Mouse (Mus musculus) spleen, postnatal 4 days (tissue): ENCODE results near the gene Serinc3.
"Not testable (repeated sequence)": the region's sequence is repeated elsewhere in the genome, so short reads cannot be mapped to it uniquely, and the experiment has no call there.

Experiments
- DNase-seq, 2 experiments: peaks; one replicate each; pipeline ENCODE4 v3.0.0; 2022; ENCODE audit warnings: low spot score in 2 of 2

Serinc3 gene

DNA sequence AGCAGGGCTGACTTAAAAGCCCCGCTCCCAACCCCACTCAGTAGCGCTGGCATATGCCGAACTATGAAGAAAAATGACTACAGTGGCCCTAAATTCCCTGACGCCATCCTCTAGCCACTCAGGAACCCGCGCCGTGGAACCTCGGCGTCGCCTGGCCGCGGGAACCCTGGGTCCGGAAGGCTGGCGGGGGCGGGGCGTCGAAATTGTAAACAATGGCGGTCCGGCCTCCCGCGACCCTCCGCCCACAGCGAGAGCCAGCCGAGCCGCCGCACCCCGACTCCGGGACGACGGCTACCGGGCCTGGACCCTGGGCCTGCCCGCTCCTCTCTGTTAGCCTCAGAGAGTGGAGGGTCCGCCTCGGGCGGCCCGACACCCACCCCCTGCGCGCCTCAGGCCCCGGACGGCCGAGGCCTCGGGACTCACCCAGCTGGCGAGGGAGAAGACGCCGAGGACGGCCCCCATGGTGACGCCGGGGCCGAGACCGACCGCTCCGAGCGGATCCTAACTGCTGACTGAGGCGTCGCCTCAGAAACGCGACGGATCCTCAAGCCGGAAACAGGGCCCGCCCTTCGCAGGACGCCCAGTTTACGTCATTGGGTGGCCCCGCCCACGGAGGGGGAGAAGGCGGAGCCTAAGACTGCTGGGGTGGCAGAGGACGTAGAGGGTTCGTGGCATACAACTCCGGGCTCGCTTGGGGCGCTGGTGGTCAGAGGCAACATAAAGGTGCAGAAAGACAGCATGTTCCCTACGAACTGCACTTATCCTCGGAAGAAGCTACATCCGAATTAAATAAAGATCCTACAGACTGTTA is at the start of gene Serinc3:
TSS of gene Serinc3 (minus strand) at position 557 of the 811 bp plus-strand sequence.
- peak; percentile 100 for DNase-seq

DNA sequence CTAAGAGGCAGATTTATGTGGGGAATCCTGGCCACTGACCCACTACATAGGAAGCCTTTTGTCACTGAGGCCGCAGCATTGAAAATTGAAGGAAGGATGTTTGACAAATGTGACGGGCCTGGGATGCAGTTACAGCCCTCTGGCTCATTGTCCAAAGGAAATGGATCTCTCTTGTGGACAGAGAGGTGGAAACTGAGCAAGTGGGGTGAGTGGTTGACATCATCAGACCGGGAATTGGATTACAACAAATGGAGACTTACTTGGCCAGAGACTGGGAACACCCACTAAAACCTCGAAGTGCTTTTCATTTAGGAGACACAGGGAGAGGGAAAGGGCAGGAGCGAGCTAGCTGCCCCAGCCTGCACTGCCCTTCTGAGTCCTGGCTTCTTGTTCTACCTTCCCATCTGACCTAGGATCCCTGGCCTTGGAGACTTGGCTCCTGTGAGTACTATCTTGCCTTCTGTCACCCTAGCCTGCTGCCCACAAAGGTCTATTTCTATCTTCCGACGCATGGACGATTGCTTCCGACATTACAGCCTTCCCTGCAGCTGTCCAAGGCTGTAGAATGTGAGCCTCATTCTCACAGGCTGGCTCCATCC is 48.9 kb upstream of the Serinc3 start:
- DNase-seq = no peak

DNA sequence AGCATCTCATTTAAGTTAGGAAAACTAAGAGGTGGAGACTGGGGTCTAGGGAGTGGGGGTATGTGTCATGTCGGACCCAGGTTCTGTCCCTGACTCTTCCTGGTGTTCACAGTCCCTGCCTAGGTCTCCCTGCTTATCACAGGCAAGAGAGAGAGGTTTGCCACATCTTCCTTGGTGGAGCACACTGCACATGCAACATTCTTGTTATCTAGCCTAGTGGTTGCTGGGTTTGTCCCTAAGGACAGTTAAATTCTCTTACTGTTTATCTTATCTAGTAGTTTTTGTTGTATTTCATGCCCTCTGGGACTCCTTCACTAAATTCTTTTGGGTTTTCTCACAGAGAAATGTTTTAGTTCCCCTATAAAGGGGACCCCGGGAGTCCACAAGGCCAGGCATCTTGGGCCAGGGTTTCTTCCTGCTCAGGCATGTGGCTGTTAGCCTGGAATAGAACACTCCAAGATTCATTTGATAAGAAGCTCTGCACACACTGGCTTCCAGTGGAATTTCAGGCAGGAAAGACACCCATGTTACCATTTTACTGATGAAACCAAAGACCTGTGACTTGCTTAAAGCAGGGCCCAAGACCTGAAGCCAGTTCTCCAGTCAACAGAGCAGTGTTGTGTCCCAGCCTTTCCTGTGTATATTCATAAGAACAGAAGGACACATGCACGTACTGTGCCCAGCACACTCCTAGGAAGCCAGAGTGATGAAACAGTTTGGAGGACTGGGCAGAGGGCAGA is 48.1 kb upstream of the Serinc3 start:
- no peak for DNase-seq

DNA sequence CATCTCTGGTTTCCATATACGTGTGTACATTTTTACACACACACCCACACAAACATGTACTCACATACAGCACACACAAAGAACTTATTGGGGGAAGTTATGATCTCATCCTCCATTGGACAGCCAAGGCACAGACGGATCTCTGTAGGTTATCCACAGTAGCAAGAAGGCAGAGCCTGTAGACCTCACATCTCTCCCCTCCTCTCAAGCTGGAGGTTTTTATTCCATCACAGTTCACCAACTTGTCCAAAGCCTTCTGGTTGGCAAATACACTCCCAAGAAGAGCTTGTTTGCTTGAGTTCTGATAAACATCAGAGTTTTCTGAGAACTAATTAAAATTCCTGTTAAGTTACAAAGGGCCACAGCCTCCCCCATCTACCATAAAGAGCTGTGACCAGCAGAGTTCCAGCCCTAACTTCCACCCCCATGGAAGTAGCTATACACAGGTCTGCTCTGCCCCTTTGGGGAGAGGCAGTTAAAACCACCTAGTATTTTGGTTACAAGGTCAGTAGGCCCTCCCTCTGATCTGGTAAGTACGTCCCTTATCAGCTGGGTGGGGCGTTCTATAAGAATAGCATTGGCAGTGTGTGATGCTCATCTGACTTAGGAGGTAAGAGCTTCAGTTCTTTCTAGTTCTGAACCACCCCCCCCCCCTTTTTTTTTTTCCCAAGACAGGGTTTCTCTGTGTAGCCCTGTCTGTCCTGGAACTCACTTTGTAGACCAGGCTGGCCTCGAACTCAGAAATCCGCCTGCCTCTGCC is 47.1 kb upstream of the Serinc3 start:
- no peak for DNase-seq

DNA sequence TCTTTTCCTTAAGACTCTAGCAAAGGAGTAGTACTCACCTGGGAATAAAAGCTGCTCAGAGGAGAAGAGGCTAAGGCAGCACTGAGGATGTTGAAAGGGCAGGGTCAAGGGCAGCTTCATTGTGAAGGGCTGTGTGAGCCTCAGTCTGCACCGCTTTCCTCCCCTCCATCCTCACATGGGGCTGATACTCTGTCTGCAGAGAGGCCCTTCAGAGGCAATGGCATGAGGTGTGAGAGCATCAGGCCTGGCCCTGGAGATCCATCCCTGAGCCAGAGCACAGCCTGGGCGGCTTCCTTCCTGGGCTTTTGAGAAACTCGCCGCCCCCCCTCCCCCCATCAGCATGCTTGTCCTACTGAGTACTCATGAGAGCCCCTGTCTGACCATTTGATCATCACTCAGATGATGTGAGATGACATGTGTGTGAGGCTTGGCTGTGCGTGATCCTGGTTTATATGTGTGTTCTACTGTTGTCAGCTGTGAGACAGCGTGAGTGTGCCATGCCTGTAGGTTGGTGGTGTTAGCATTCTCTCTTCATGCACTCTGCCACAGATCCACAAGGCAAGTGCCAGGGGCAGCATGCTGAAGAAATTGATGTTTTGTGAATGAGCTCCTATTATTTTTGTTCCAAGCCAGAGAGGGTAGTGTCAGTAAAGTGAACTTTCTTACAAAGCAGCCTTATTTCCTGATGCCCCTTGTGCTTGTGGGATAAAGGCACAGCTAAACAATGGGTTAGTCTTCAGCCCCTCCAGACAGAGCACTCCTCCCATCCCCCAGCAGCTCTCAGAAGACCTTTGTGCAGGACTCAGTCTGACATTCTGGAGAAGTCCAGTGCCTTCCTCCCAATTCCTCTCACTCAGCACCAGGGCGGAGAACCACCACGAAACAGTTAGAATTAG is 45.7 kb upstream of the Serinc3 start:
- no peak for DNase-seq

DNA sequence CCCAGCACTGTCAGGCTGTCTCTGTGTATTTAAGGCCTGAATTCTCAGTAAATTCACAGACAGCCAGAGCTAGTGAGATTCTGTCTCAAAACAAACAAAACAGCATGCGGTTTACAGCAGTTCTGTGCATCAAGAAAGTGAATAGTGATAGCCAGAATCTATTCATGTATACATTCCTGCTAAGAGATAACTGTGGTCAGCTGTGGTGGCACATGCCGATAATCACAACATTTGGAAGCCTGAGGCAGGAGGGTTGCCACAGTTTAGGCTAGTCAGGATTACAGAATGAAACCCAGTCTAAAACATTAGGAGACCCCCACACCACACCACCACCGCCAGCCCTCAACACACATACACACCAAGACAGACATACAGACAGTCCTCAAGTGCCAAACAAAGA is 44.8 kb upstream of the Serinc3 start:
- DNase-seq = no peak

DNA sequence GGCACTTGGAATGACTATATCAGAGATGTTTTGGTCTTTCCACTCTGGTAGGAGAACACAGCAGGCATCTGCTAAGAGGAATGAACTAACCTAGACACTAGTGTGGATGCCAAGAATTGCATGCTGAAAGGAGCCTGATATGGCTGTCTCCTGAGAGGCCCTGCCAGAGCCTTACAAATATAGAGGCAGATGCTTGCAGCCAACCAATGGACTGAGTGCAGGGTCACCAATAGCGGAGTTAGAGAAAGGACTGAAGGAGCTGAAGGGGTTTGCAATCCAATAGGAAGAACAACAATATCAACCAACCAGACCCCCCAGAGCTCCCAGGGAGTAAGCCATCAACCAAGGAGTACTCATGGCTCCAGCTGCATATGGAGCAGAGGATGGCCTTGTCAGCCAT is 43.4 kb upstream of the Serinc3 start:
- DNase-seq = not testable (repeated sequence)

DNA sequence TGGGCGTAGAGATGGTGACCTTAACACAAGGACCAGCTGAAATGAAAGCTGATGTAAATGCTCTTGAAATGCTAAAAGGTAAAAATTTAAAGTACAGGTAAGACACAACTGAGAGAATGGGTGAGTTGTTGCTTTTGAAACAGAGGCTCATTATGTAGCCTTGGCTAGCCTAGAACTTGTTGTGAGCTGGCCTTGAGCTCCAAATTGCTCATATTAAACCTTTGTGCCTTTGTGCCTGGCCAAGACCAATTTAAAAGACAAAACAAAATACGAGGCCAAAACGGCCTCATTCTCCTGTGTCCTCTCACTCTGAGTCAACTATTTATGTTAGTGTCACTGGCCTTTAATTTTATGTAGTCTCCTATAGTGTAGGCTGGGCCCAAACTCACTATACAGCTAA is 42.0 kb upstream of the Serinc3 start:
- DNase-seq = no peak

DNA sequence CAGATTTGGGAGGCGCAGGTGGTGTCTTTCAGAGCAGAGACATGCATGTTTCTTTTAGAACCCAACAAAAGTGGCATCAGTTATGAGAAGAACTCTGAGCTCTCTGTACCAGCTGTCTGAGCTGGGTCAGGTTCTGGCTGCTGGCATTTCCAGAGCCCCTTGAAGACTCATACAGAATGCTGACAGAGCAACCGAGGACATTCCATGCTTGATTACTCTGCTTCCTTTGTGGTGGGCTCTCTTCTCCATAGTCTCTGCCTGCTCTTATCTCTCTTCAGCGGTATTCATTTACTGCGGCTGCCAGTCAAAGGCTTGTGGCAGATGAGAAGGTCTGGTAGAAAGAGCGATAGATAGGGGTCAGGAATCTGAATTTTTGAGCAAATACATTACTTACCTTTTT is 41.3 kb upstream of the Serinc3 start:
- no peak for DNase-seq

DNA sequence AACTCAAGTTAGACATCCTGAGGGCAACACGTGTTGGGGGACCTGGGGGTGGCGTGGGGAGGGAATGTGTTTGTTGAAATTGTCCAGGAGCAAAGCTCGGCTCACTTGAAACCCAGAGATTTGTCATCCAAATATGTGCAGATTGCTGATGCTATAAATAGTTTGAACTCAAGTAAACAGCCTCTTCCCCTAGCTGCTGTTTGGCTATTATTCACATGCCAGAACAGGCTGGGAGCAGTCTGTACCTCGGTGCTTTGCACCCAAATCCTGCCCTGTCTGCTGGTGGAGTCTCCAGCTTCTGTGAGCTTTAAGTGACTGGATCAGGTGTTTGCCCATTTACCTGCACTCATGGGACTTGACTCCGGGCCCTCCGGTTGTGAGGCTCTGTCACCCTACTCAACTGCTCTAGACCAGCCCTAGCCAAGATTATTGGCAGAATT is 40.9 kb upstream of the Serinc3 start:
- no peak for DNase-seq

DNA sequence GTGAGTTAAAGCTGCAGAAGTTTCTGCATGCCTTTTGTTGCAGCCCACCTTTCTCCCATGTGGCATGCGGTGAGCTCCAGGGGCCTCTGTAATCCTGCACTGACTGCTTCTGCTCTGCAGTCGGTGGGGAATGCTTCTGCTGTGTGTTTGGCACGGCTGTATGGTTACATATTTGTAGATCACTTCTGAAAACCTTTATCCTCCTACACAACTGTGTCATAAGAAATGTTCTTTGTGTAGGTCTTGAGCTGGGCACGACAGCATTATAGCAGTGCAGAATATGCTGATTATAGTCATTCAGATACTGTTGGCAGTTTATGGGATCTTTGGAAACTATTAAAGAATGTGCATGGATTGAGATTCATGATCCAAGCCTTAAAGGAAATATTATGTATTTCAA is 40.4 kb upstream of the Serinc3 start:
- no peak for DNase-seq

DNA sequence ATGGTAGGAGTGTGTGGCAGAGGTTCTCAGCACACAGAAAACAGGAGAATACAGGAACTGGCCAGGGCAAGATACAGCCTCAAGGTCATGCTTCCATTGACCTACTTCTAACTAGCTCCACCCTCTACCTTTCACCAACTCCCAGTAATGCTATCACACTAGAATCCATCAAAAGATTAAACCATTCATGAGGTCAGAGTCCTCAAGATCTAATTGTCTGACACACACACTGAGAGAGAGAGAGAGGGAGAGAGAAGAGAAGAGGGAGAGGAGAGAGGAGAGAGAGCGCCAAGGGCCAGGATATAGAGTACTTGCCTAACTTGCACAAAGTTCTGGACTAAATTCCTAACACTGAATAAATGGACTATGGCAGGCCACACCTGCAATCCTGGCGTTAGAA is 37.4 kb upstream of the Serinc3 start:
- no peak for DNase-seq

DNA sequence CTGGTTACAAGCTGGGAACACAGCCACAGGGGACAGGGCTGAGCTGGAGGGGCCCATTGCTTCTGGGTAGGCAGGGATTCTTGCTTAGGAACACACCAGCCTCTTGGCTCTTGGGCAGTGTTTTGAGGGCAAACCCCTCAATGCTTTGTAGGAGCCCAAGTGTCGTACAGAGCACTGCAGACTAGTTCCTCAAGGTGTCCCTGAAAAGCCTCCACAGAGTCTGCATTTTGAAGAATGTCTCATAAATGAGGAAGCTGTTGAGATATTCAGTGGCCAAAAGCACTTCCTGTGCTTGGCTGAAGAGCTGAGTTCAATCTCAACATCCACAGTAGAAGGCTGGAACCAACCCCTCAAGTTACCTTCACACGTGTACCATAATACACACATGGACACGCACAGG is 31.8 kb upstream of the Serinc3 start:
- DNase-seq = no peak

DNA sequence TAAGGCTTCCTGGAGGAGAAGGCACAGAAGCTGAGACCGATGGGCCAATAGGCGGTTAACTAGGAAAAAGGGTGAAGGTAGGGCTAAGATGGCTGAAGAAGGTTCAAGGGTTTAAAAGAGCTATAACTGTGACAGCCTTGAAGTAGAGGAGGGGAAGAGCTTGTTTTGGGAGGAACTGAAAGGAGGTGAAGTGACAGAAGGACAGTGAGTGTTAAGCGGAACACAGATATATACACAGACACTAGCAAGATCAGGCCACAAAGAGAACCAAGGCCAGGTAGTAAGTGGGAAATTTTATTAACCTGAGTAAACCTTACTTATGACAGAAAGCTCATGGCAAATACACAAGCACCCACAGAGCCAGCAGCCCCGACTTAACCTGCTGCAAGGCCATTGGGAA is 31.4 kb upstream of the Serinc3 start:
- DNase-seq = no peak

DNA sequence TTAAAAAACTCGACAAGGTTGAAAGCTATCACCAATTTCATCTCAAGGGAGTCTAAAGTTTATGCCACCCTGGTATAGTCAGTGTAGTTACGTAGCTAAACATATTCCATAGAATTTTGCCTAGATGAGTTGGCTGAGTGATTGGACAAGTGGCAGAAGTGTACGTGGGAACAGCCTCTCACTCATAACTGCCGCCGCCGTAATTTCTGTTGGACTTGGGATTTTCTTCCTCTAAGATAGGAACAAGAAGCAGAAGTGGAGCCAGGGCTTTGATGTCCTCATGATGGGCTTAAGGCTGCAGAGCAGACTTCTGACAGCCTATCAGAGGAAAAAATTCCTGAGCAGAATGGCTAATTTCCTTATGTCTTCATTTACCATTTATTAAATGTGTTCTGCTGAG is 30.7 kb upstream of the Serinc3 start:
- no peak for DNase-seq

DNA sequence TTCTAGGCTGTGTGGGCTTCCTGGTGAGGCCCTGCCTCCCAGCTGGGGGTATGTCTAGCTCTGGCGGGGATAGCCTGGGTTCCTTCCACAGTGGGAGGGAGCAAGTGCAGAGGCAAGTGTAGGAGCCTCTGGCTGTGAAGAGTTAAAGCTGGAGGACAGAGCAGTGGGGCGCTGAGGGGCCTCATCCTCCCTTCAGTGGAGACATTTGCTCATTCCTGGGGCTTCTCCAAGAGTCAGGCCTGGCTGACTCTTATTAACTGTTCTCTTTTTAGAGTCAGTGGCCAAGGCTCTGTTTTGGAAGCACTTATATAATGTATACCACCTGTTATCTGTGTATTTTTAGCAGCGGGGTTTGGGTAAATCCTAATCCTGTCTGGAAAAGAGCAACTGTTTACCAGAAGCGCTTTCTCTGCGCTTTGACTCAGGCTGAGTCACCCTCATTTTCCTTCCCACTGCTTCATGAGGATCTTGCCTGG is 30.3 kb upstream of the Serinc3 start:
- DNase-seq = no peak

DNA sequence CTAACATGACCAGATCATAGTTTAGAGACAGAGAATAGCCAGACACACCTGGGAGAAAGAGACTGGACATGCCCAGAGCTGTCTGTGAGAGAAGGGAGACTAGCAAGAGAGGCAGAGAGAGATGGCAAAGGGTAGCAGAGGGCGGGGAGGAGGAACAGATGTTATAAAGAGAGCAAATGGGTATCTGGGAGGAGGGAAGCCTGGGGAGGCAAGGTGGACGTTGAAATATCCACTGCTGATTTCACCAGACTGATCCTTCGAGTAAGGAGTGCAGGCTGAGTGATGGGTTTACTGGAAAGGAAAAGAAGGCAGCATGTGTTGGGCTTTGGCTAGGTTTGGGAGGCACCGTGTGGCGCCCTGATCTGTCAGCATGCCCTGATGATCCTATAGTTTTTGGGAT is 29.5 kb upstream of the Serinc3 start:
- no peak for DNase-seq

DNA sequence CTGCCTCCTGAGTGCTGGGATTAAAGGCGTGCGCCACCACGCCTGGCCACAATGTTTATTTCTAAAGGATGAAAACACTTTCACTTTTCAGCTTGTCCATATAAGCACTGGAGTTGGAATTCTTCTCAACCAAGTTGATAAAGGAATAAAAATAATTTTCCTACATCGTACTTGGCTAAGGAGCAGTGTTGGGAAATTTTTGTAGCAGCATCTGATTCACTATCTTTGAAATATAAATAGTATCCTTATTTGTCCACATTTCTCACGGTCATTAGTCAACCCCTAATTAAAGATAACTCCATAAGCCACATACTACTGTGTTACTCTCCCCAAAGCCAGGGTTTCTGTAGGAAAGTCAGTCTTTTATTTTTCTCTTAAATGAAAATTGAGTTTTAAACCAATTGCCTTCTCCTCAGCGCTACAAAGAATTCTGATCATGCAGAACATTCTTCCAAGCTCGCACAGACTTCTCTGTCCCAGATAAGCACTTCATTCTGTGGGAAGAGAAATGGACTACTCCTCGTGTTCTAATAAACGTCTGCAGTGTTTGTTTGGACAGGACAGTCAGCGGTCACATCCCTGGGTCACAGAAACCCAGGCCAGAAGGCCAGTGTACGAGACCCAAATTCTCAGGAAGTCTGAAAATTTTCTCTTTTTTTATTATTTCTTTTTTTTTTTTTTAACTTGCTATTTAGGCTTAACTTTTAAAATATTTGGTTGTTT is 26.1 kb upstream of the Serinc3 start:
- DNase-seq = no peak

DNA sequence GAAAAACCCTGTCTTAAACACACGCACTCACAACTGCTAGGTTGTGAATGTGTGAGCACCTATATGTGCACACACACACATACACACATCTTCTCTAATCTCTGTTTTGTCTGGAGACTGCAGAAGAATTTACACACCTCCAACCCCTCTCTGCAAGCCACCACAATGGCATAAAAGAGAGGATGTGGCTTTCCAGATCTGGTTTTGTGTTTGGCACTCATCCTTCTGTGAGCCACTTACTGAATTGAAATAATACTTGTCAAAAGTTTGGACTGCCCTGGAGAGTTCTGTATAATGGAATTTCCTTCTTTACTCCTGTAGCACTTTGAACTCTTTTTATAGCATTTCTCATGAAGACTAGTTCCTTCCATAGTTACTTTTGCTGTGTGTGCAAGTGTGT is 22.1 kb upstream of the Serinc3 start:
- no peak for DNase-seq

DNA sequence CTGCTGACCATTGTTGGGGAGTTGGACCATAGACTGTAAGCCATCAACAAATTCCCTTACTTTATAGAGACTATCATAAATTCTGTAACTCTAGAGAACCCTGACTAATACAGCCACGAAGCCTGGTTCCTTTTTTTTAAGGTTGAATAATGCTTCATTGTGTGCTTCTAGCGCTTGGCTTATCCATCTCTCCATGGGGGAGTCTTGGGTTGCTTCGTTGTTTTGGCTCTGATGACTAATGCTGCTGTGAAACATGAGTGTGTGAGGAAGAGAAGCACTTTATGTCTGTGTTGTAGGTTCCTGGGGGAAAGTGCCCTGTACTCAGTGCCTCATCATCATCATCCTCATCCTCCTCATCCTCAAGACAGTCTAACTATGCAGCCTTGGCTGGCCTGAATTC is 19.0 kb upstream of the Serinc3 start:
- no peak for DNase-seq
